Mouse (Mus musculus) hindbrain, embryonic 11.5 days (tissue): ENCODE data around the gene Bcl2l12. TPM values are rescaled to one million over a fixed set of nuclear protein-coding genes. Genes with fewer than 3 reads are reported as not detected.

Experiments used
- ATAC-seq: fragments of 200-750 bp; cut with Nextera tagmentation; 2 replicates; pipeline ENCODE4 v1.8.0; 2017; ENCODE audit warnings: mild to moderate bottlenecking, moderate TSS enrichment, moderate library complexity; ENCODE audit not compliant: low FRiP score
- DNase-seq: peaks from one replicate; pipeline ENCODE4 v3.0.0-alpha.2; 2015; ENCODE audit warnings: low spot score
- H3K27ac ChIP-seq: fragments of 300-500 bp; sonication (generic); 2 replicates; pipeline ENCODE4 v1.5.1; 2014; ENCODE audit warnings: mild to moderate bottlenecking, low read depth, low read length
- H3K27me3 ChIP-seq: fragments of 300-500 bp; sonication (generic); 2 replicates; pipeline ENCODE4 v1.6.1; 2014; ENCODE audit warnings: mild to moderate bottlenecking, low read length, moderate library complexity, mixed read lengths; ENCODE audit not compliant: control insufficient read depth, insufficient read depth
- H3K36me3 ChIP-seq: fragments of 300-500 bp; sonication (generic); 2 replicates; pipeline ENCODE4 v1.6.1; 2014; ENCODE audit warnings: mild to moderate bottlenecking, low read length, moderate library complexity, mixed read lengths; ENCODE audit not compliant: control insufficient read depth, insufficient read depth
- H3K4me1 ChIP-seq: fragments of 300-500 bp; sonication (generic); replicated peaks from 2 replicates; pipeline ENCODE4 v1.6.1; 2014; ENCODE audit warnings: low read length, mixed read lengths; ENCODE audit not compliant: control insufficient read depth, insufficient read depth
- H3K4me2 ChIP-seq: fragments of 300-500 bp; sonication (generic); replicated peaks from 2 replicates; pipeline ENCODE4 v1.6.1; 2014; ENCODE audit warnings: mild to moderate bottlenecking, low read depth, low read length
- H3K4me3 ChIP-seq: fragments of 300-500 bp; sonication (generic); 2 replicates; pipeline ENCODE4 v1.5.1; 2014; ENCODE audit warnings: low read depth, low read length
- H3K9ac ChIP-seq: fragments of 300-500 bp; sonication (generic); 2 replicates; pipeline ENCODE4 v1.6.1; 2014; ENCODE audit warnings: low read depth, low read length
- H3K9me3 ChIP-seq: fragments of 300-500 bp; sonication (generic); 2 replicates; pipeline ENCODE4 v1.6.1; 2016; ENCODE audit warnings: low read length; ENCODE audit not compliant: control insufficient read depth
- WGBS: fragments of 180-500 bp; shearing (Covaris S2); extraction: QIAGEN DNeasy Blood & Tissue Kit; methylation state at CpG from one replicate; pipeline ENCODE4 v1.1.7; 2014; 5-methylcytosine and 5-hydroxymethylcytosine counted together
- polyA plus RNA-seq: library from polyadenylated mRNA; unstranded; fragments of >200 nt; fragmentation: Nextera tagmentation; extraction: Ambion mirVana; gene quantifications from 2 replicates; pipeline ENCODE4 v1.2.1, GENCODE M21; 2014

The Bcl2l12 gene
- polyA plus RNA-seq, 1 experiment from 2014 or later = 56.8 TPM

- ATAC-seq = no peak
- DNase-seq = no peak
- Histone ChIP-seq H3K27me3 (peaks cover 20% of the 10 kb centered on the region), H3K9me3 (no peaks in the 10 kb centered on the region), H3K4me1 (no peaks in the 10 kb centered on the region), H3K9ac (no peak overlapping the region), H3K4me2 (no peak overlapping the region), H3K27ac (no peak overlapping the region), H3K36me3 (no peaks in the 10 kb centered on the region), H3K4me3 (no peak overlapping the region)
- 81% methylated on average over 12 of the region's 12 CpGs for WGBS
Measured at GRCm38 (mm10) chr7:44954091-44954885, 44.2 kb downstream of the Bcl2l12 start.

- Histone ChIP-seq H3K9ac (no peak overlapping the region), H3K36me3 (no peaks in the 10 kb centered on the region), H3K4me1 (no peaks in the 10 kb centered on the region), H3K4me2 (no peak overlapping the region), H3K27ac (no peak overlapping the region), H3K9me3 (no peaks in the 10 kb centered on the region), H3K4me3 (no peak overlapping the region), H3K27me3 (peaks cover 20% of the 10 kb centered on the region)
- ATAC-seq (no peak), DNase-seq (no peak)
- 56% methylated on average over 14 of the region's 14 CpGs for WGBS
Measured at GRCm38 (mm10) chr7:44953561-44953960, 45.0 kb downstream of the Bcl2l12 start.

- Histone ChIP-seq H3K9me3 (no peaks in the 10 kb centered on the region), H3K4me1 (no peaks in the 10 kb centered on the region), H3K36me3 (no peaks in the 10 kb centered on the region), H3K27ac (no peak overlapping the region), H3K9ac (peak overlapping the region; percentile 42), H3K27me3 (peaks cover 20% of the 10 kb centered on the region), H3K4me3 (peak overlapping the region; percentile 36), H3K4me2 (peak overlapping the region; percentile 69)
- WGBS = 6% methylated on average over 24 of the region's 24 CpGs
- peak; percentile 92 for DNase-seq
- peak; percentile 83 for ATAC-seq
Measured at GRCm38 (mm10) chr7:44952611-44953306, 45.8 kb downstream of the Bcl2l12 start.

- ATAC-seq = 0 out of 2 replicates have a peak, but pooled peaks have one; percentile 8
- Histone ChIP-seq H3K9me3 (no peaks in the 10 kb centered on the region), H3K4me1 (no peaks in the 10 kb centered on the region), H3K36me3 (no peaks in the 10 kb centered on the region), H3K27ac (no peak overlapping the region), H3K27me3 (peaks cover 20% of the 10 kb centered on the region), H3K4me2 (peak overlapping the region; percentile 69), H3K4me3 (peak overlapping the region; percentile 36; the same call in 1 of the 2 replicates), H3K9ac (no peak overlapping the region)
- 0% methylated on average over 10 of the region's 10 CpGs for WGBS
- DNase-seq = peak; percentile 51
Measured at GRCm38 (mm10) chr7:44951960-44952359, 46.6 kb downstream of the Bcl2l12 start.

GRCm38 (mm10) chr7:44949922-44950321, 48.6 kb downstream of the Bcl2l12 start:
- ATAC-seq (no peak), DNase-seq (no peak)
- no peak overlapping the region for H3K27ac ChIP-seq
- H3K9ac ChIP-seq = no peak overlapping the region
- H3K4me1 ChIP-seq = no peaks in the 10 kb centered on the region
- H3K36me3 ChIP-seq = no peaks in the 10 kb centered on the region
- WGBS = 82% methylated on average over 6 of the region's 6 CpGs
- H3K27me3 ChIP-seq = peaks cover 20% of the 10 kb centered on the region
- H3K9me3 ChIP-seq = no peaks in the 10 kb centered on the region
- H3K4me2 ChIP-seq = no peak overlapping the region
- no peak overlapping the region for H3K4me3 ChIP-seq

GRCm38 (mm10) chr7:44942904-44943303, 55.6 kb downstream of the Bcl2l12 start, which contains the start of gene Tsks:
Gene Tsks (plus strand): TSS chr7:44943204.
- Histone ChIP-seq H3K4me3 (no peak within 1 kb of the TSS), H3K27me3 (no peaks in the 10 kb centered on the region), H3K4me2 (no peak within 1 kb of the TSS), H3K9ac (no peak within 1 kb of the TSS), H3K9me3 (no peaks in the 10 kb centered on the region), H3K4me1 (no peaks in the 10 kb centered on the region), H3K36me3 (no peaks in the 10 kb centered on the region), H3K27ac (no peak within 1 kb of the TSS)
- ATAC-seq (no peak), DNase-seq (no peak)
- WGBS = 85% methylated on average over 7 of the region's 7 CpGs

Other genes with a start within 250 kb of the Bcl2l12 start
- gene Zfp473, start 247.7 kb downstream of the Bcl2l12 start, polyA plus RNA-seq = 3.0 and 3.7 TPM in 2 replicates
- 44.2 and 62.3 TPM in 2 replicates for gene Nup62, start 182.6 kb downstream of the Bcl2l12 start, polyA plus RNA-seq
- gene Il4i1, start 182.3 kb downstream of the Bcl2l12 start, polyA plus RNA-seq = 0.60 and 1.7 TPM in 2 replicates
- gene Atf5, start 182.1 kb downstream of the Bcl2l12 start, polyA plus RNA-seq = 1.9 and 2.0 TPM in 2 replicates
- gene Akt1s1, start 149.7 kb downstream of the Bcl2l12 start, polyA plus RNA-seq = 31.7 and 38.0 TPM in 2 replicates
- 60.9 and 65.5 TPM in 2 replicates for gene Tbc1d17, start 149.6 kb downstream of the Bcl2l12 start, polyA plus RNA-seq
- gene Pnkp, start 141.6 kb downstream of the Bcl2l12 start, polyA plus RNA-seq = 26.3 and 27.6 TPM in 2 replicates
- 314 and 331 TPM in 2 replicates for gene Ptov1, start 128.9 kb downstream of the Bcl2l12 start, polyA plus RNA-seq
- 72.7 and 76.2 TPM in 2 replicates for gene Med25, start 106.0 kb downstream of the Bcl2l12 start, polyA plus RNA-seq
- 13.9 and 18.7 TPM in 2 replicates for gene Fuz, start 102.6 kb downstream of the Bcl2l12 start, polyA plus RNA-seq
- gene Ap2a1, start 69.2 kb downstream of the Bcl2l12 start, polyA plus RNA-seq = 82.7 and 85.0 TPM in 2 replicates
- gene Tsks, start 55.5 kb downstream of the Bcl2l12 start, polyA plus RNA-seq = 0.09 and 0.14 TPM in 2 replicates
- gene Cpt1c, start 23.9 kb downstream of the Bcl2l12 start, polyA plus RNA-seq = 23.4 and 23.5 TPM in 2 replicates
- gene Prmt1, start 12.1 kb downstream of the Bcl2l12 start, polyA plus RNA-seq = 249 and 259 TPM in 2 replicates
- gene Irf3, start 1.1 kb downstream of the Bcl2l12 start, polyA plus RNA-seq = 59.6 and 63.9 TPM in 2 replicates
- gene Scaf1, start 17.7 kb upstream of the Bcl2l12 start, polyA plus RNA-seq = 44.0 and 49.6 TPM in 2 replicates
- gene Rras, start 19.2 kb upstream of the Bcl2l12 start, polyA plus RNA-seq = 21.2 and 21.6 TPM in 2 replicates
- 13.0 and 16.0 TPM in 2 replicates for gene Prr12, start 54.2 kb upstream of the Bcl2l12 start, polyA plus RNA-seq
- gene Nosip, start 63.7 kb upstream of the Bcl2l12 start, polyA plus RNA-seq = 58.2 and 62.7 TPM in 2 replicates
- gene Prrg2, start 64.0 kb upstream of the Bcl2l12 start, polyA plus RNA-seq = 15.7 and 17.1 TPM in 2 replicates
- 134 and 149 TPM in 2 replicates for gene Rcn3, start 93.5 kb upstream of the Bcl2l12 start, polyA plus RNA-seq
- gene Fcgrt, start 105.1 kb upstream of the Bcl2l12 start, polyA plus RNA-seq = 12.9 and 13.2 TPM in 2 replicates
- gene Rps11, start 125.7 kb upstream of the Bcl2l12 start, polyA plus RNA-seq = 1,346 and 1,389 TPM in 2 replicates
- 1,145 and 1,168 TPM in 2 replicates for gene Rpl13a, start 130.0 kb upstream of the Bcl2l12 start, polyA plus RNA-seq
- 0.47 TPM in 1 of 2 replicates, not detected in the other for gene Gm45713, start 137.5 kb upstream of the Bcl2l12 start, polyA plus RNA-seq
- gene Flt3l, start 137.7 kb upstream of the Bcl2l12 start, polyA plus RNA-seq = 1.5 and 1.6 TPM in 2 replicates
- gene Pih1d1, start 155.6 kb upstream of the Bcl2l12 start, polyA plus RNA-seq = 105 TPM in 2 replicates
- gene Aldh16a1, start 155.9 kb upstream of the Bcl2l12 start, polyA plus RNA-seq = 20.8 and 28.6 TPM in 2 replicates
- 0.51 and 1.1 TPM in 2 replicates for gene Slc17a7, start 165.2 kb upstream of the Bcl2l12 start, polyA plus RNA-seq
- gene Gfy, start 180.9 kb upstream of the Bcl2l12 start, polyA plus RNA-seq = not detected in 2 replicates
- not detected in 2 replicates for gene Pth2, start 182.3 kb upstream of the Bcl2l12 start, polyA plus RNA-seq
- 0.31 and 0.40 TPM in 2 replicates for gene Ccdc155, start 206.2 kb upstream of the Bcl2l12 start, polyA plus RNA-seq
- gene Dkkl1, start 213.4 kb upstream of the Bcl2l12 start, polyA plus RNA-seq = 1.6 and 1.7 TPM in 2 replicates
- 229 and 242 TPM in 2 replicates for gene Tead2, start 217.0 kb upstream of the Bcl2l12 start, polyA plus RNA-seq
- 1.1 and 2.5 TPM in 2 replicates for gene Cd37, start 240.4 kb upstream of the Bcl2l12 start, polyA plus RNA-seq
- gene Slc6a16, start 242.4 kb upstream of the Bcl2l12 start, polyA plus RNA-seq = 0.14 and 0.32 TPM in 2 replicates